Mouse (Mus musculus) heart, adult 11 months (tissue): ENCODE measurements at regions not wholly inside any gene's neighbourhood (a gene's known extent, or its start where the extent isn't known, plus 50 kb on each side); places are given as distances from the start of the nearest gene placed in this dataset.

ENCODE experiments used
- DNase-seq: peaks from one replicate; pipeline ENCODE4 v3.0.0; 2022

GRCm38 (mm10) chr10:22915785-22916514 is 96.0 kb upstream of the Tcf21 start:
- no peak for DNase-seq

GRCm38 (mm10) chr10:22913112-22913511 is 93.1 kb upstream of the Tcf21 start:
- peak; percentile 43 for DNase-seq

GRCm38 (mm10) chr10:22908640-22909039 is 88.7 kb upstream of the Tcf21 start:
- peak; percentile 49 for DNase-seq

- no peak for DNase-seq
Measured at GRCm38 (mm10) chr10:22905281-22905680, 85.3 kb upstream of the Tcf21 start.

DNA sequence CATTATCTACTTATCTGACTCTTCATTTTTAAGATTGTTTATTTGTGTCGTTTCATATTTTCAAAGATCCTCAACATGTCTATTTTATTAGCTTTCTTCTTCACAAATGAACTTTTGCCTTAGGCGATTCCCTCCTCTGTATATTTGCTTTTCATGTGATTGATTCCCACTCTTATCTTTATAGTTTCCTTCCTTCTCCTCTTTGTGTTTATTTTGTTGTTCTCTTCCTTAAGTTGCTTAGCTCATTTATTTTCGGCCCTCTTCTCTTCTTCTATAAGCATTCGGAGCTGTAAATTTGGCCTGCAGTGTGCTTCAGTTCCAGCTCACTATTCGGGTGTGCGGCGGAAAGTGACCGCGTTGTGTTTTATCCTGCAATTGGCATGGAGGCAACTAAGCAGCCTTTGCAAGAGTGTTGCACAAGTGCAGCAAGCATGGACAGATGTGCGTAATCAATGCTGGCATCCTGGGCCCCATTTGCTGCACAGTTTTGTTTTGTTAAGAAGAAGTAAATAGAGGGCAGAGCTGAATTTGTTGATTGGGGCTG is 73.5 kb upstream of the Tcf21 start:
- peak; percentile 54 for DNase-seq

DNA sequence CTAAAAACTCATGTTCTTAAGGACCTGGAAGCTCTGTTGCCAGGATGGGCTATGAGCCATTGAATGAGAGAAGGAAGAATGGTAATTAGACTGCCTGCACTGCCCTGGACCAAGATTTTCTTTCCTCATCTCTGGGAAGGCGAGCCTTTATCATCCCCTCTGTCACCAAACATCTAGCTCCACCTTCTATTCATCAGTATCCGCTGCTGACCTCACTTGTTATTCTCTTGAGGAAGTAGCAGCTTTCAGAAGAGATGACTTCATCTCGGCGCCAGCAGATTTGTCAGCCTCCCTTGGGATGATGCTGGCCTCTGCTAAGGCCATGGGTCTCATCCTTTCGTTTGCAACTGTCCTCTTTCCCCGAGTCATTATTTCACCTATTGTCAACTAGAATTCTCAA is 67.5 kb upstream of the Tcf21 start:
- DNase-seq, result peak; percentile 98

- no peak for DNase-seq
Measured at GRCm38 (mm10) chr10:22879714-22880113, 59.7 kb upstream of the Tcf21 start.

DNA sequence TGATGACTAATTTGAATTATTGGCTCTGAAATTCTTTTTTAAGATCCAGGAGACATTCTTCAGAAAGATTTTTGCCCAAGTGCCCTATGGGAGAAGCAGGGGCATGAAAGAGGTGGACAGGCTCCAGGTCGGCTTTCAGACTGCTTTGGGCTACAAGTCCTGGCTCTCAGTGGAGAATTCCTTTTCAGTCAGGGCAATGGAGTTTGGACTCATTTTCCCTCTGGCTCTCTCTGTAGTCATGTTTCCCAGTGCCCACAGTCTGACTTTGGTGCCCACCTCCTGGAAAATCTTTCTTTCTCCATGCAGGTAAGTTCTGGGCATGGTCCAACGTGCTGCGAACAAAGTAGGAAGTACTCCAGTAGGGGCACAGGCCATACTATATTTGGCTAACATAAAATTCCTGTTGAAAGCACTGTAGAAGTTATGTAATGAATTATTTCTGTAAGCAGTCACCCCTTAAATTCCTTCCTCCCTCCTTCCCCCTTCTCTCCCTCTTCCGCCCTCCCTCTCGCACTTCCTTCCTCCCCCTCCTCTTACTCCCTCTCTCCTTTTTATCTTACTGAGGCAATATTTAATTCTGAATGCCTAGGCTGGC is 57.7 kb upstream of the Tcf21 start:
- DNase-seq, result peak; percentile 83

- DNase-seq, result no peak
Measured at GRCm38 (mm10) chr10:22877028-22877427, 57.1 kb upstream of the Tcf21 start.

DNA sequence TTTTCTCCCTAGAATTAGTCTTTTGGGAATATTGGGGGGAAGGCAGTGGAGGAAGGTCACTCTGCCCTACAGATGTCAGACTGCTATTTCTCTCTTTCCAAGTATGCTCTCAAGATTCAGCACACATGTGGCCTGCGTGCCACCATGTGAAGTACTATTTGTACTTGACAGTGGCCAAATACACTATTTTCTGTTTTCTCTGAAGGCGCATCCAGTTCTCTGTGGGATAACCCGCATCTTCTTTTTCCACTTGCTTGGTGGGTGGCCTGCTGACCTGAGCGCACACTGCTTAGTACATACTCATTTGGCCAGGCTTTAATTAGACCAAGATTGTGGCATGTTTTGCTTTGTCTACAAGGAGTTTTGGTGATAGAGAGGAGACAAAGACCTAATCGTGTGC is 55.7 kb upstream of the Tcf21 start:
- DNase-seq, result peak; percentile 95

DNA sequence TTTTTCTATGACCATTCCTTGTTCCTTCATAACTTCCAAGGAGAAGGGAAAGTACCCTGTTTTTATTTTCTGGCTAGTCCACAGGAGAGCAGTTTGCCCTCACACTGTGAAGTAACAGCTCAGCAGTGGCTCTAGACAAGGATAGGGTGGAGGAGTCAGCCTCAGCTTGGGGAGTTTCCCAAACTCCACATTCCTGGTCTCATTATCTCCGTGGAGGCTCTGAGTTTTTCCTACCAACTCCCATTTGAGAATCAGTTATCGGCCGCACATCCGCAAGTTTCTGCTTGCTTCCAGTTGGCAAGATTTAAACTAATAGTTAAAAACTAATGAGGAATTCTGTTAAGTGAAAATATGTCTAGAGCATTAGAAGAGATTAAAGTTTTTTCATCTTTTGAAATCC is 55.2 kb upstream of the Tcf21 start:
- peak; percentile 97 for DNase-seq
